Mouse (Mus musculus): ENCODE data around the gene Gatad2a.

DNA sequence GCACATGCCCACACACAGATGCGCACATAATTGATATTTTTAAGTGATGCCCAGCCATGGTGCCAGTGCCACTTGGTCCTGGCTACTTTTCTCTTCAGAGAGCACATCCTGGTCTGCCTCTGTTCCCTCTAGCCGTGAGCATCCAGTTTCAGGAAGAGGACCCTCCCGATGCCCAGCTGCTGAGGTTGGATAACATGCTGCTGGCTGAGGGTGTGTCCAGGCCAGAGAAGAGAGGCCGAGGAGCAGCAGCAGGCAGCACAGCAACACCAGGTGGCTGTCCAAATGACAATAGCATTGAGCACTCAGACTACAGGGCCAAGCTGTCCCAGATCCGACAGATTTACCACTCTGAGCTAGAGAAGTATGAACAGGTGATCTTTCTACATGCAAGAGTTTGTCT lies 132.0 kb downstream of the Gatad2a start:
- TF ChIP-seq CTCF (conservative IDR thresholded peaks at IDR 0.05; ENCODE audit: low read length) (no peak), POU5F1 (IDR thresholded peaks at IDR 0.05; ENCODE audit: borderline replicate concordance, low read length) (no peak)
